19 mouse cellular contexts compared by ENCODE assay signal in the genomic region with DNA sequence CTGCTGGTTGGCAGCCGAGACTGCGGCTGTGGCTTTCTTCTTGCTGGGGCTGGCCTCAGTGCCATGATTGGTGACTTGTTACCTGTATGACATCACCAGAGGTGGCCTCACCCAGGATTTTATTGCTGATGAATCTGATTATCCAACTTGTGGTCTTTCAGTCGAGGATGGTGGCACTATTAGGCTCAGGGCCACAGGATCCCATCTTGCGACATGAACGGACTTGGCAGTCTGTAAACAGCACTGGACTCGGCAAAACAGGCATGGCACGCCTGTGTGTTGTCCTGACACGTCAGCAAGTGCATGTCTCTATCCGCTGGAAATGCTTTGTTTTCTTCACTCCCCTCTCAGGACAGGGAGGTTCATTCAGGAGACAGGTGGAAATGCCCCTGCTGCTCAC. TPM values are rescaled to one million over a fixed set of nuclear protein-coding genes. Genes with fewer than 3 reads are reported as not detected.
"Had no signal": no experiment of that assay in that cellular context is flagged by ENCODE, and none has a peak within 500 bp of the region (broad histone marks: within the 10 kb centered on the region; RNA-seq: fewer than 3 reads in every experiment).

No protein-coding gene starts in this region.

- DNase-seq: kidney, adult 11 months; kidney, adult 8-10 months; kidney, postnatal 10 days; kidney, postnatal 36 days; liver; liver, embryonic 13.5 days; lung, embryonic 14.5 days; right cerebral cortex, adult 18-20 months; right cerebral cortex, postnatal 14 days; spleen, adult 18-20 months; thymus, postnatal 25 days had no signal

- H3K27me3 ChIP-seq: intestine, embryonic 15.5 days; kidney, embryonic 15.5 days; liver, embryonic 13.5 days; midbrain, embryonic 13.5 days; stomach, embryonic 15.5 days had no signal

- H3K4me1 ChIP-seq: intestine, embryonic 15.5 days; kidney, embryonic 15.5 days; liver, embryonic 13.5 days; stomach, embryonic 15.5 days had no signal

- ATAC-seq: intestine, embryonic 15.5 days; lung, postnatal 0 days; midbrain, embryonic 13.5 days had no signal

- H3K36me3 ChIP-seq: intestine, embryonic 15.5 days; kidney, embryonic 15.5 days; limb, embryonic 10.5 days; liver, embryonic 13.5 days; stomach, embryonic 15.5 days had no signal

- H3K4me3 ChIP-seq: intestine, embryonic 15.5 days; kidney, embryonic 15.5 days; limb, embryonic 10.5 days; limb, embryonic 13.5 days; liver, embryonic 13.5 days; midbrain, embryonic 13.5 days; stomach, embryonic 15.5 days had no signal

- H3K9ac ChIP-seq: intestine, embryonic 15.5 days; kidney, embryonic 15.5 days; limb, embryonic 13.5 days; liver, embryonic 13.5 days; lung, embryonic 14.5 days; midbrain, embryonic 13.5 days; stomach, embryonic 15.5 days had no signal

- H3K27ac ChIP-seq: intestine, embryonic 15.5 days; kidney, embryonic 15.5 days; limb, embryonic 10.5 days; limb, embryonic 13.5 days; liver, embryonic 13.5 days; macrophage; midbrain, embryonic 13.5 days; stomach, embryonic 15.5 days had no signal

- H3K4me2 ChIP-seq: intestine, embryonic 15.5 days; kidney, embryonic 15.5 days; limb, embryonic 13.5 days; liver, embryonic 13.5 days; lung, embryonic 14.5 days; midbrain, embryonic 13.5 days; stomach, embryonic 15.5 days had no signal

- H3K9me3 ChIP-seq: intestine, embryonic 15.5 days; kidney, embryonic 15.5 days; limb, embryonic 10.5 days; limb, embryonic 13.5 days; liver, embryonic 13.5 days; midbrain, embryonic 13.5 days; stomach, embryonic 15.5 days had no signal

RNA-seq across cellular contexts. Expression of gene Lonrf2, which starts 27.8 kb away (rescaled TPM):
- polyA plus RNA-seq: macrophage had no signal
